Mouse (Mus musculus) neural tube, embryonic 10.5 days (tissue): ENCODE results near the gene Hyal3.

Experiments used
- DNase-seq: peaks from one replicate; pipeline ENCODE4 v3.0.0-alpha.2; 2017; ENCODE audit warnings: low spot score; ENCODE audit errors: extremely low spot score

Gene Hyal3

GRCm38 (mm10) chr9:107580501-107581317 is at the start of gene Hyal3:
Gene Hyal3 (plus strand): TSS chr9:107580818.
- DNase-seq: peak; percentile 77

DNA sequence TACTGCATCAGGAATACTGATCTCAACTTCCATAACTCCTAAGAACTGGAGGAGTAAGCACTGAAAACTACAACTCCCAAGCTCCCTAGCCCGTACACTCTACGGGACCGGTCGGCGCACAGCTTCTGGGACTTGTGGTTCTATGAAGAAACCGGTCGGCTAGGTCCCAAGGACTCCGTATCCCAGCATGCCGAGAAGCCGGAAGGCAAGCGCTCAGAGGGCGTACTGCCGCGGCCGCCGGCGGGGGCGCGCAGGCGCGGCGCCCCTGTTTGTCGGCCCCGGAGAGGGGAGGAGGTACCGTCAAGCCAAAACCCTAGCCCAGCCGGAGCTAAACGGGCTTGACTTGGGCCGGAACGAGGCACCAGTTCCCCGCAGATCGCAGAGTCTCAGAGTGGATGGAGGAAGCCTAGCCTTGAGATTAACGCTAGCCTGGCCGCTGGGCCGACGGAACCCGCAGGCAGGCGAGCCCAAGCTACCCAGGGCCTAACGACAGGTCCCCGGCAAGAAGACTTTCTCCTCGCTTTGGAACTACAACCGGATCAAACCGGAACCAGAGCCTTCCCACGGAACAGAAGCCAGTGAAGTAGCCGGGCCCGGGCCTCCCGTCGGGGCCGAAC is 46.7 kb upstream of the Hyal3 start, which contains the start of gene Tmem115:
TSS of gene Tmem115 (plus strand) at position 155 of the 617 bp plus-strand sequence.
- DNase-seq: peak; percentile 88

DNA sequence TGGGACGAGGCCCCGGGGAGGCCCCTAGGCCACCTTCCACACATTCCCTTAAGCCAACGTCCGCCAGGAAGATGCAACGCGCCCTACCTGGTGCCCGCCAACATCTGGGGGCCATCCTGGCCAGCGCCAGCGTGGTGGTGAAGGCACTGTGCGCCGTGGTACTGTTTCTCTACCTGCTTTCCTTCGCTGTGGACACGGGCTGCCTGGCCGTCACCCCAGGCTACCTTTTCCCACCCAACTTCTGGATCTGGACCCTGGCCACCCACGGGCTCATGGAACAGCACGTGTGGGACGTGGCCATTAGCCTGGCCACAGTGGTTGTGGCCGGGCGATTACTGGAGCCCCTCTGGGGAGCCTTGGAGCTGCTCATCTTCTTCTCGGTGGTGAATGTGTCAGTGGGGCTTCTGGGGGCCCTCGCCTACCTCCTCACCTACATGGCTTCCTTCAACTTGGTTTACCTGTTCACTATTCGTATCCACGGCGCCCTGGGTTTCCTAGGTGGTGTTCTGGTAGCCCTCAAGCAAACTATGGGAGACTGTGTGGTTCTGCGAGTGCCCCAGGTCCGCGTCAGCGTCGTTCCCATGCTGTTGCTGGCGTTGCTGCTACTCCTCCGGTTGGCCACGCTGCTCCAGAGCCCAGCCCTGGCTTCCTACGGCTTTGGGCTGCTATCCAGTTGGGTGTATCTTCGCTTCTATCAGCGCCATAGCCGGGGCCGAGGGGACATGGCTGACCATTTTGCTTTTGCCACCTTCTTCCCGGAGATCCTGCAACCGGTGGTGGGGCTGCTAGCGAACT is 46.0 kb upstream of the Hyal3 start:
- peak; percentile 48 for DNase-seq

DNA sequence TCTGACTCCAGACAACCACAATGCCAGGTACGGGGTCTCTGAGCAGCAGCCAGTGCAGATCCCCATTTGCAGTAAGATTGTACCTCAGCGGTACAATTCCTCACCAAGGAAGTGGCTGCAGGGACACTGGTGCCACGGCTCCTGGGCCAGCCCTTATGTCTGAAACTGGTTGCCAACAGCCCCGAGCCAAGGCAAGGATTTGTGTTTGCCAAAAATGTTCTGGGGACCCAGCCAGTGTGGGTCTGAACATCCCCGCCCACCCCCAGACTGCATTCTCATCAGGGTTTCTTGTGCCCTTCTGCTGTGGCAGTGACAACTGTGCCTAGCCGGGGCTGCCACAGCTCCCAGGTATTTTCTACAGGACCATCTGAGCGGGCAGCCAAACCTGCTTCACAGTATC is 42.4 kb upstream of the Hyal3 start:
- DNase-seq: no peak

DNA sequence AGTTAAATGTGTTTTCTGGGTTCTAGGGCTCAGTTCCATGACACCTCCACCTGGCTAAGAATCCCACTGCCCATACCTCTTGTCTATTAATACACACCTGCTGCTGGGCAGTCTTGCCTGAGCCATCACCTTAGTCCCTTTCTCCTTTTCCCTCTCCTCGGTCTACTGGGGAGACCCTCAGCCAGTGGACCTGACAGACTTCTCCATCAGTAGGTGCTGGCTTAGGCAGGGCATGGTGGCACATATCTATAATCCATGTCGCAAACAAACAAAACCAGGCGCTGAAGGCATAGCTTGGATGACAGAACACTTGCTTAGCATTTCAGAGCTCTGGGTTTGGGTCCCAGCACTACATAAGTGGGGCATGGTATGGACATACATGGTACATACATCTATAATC is 41.9 kb upstream of the Hyal3 start:
- no peak for DNase-seq

DNA sequence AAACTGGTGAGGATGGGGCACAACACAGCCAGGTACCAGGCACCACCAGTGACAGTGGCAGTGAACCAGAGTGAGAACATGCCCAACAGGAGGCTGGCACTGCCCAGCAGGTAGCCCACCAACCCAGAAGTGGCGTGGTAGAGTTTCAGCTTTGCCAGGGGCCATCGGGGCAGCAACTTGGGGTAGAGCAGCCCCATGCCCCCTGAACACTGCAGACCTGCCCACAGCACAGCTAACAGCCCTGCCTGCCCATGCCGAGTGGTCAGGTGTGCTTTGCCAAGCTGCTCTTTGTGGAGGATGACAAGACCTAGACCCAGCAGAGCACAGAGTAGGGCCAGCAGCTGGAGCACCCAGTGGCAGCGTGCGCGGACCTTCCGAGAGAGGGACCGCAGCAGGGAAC is 40.7 kb upstream of the Hyal3 start:
- no peak for DNase-seq

DNA sequence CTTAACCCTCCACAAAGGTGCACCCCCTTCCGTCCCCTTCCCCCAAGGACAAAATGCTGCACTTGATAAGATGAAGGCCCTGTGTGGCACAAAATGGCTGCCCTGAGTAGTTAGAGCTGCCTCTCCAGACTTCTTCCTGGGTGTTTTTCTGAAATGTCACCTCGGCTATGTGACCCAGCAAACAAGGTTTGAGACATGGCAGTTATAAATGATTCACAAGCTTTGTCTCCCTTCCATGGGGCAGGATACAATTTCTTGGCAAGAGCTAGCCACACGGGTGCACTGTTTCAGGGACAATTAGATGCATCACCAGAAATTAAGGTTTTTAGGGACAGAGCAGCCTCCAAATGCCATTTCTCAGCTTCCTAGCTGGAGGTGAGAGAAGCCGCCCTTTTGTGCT is 40.2 kb upstream of the Hyal3 start:
- no peak for DNase-seq

DNA sequence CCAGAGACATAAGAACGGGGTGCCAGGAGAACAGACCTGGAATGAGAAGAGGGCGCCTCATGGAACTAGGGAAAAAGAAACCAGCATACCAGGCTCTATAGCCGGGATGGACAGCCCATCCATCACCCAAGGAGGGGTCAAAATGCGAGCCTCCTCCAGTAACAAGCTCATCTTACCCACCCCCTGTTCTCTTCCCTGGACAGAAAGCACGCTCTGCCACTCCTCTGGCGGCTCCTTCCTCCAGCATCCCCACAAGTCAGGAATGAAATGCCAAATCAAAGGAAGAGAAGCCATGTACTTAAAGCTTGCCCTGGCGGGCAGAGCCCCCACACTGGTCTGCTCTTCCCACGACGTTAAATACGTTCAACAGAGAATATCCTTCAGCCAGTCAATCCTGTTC is 39.6 kb upstream of the Hyal3 start:
- no peak for DNase-seq

DNA sequence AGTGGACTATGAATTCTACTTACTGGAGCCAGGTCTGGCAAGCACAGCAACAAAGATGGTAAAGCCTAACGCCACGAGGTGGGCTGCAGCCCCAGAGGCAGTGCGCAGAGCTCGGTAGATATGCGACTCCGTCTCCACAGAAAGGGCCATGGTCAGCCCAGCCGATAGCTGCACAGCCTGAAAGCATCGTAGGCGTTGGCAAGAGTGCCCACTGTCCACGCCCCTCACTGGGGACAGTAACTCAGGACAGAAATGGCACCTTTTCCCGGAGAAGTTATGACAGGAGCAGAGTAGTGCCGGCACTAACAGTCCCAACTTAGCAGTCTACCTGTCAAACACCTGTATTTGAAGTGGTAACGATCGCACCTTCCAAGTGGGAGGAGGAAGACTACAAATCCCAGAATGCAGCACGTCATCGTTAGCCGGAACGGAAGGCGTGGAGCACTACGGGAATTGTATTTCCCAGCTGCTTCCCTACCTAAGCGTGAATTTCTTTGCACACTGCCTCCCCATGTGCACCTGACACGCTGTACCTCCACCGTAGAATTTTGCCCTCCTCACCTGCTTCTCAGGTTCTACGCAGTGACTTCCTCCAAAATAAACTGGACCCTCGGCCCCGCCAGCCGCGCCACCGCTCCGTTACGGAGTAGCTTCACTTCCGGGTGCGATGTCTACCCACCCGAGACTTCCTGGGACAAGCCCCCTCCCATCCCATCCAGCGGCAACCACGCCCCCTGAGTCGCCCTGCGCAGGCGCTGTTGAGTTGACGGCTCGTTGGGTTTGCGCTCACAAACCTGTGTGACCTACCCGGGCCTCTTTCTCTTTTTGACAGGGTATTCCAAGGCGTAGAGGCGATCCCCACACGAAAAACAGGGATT is 38.9 kb upstream of the Hyal3 start, which contains the start of the genes Cyb561d2 and Nprl2:
TSS of gene Cyb561d2 (minus strand) at position 720 of the 878 bp plus-strand sequence.
TSS of gene Nprl2 (plus strand) at position 753 of the 878 bp plus-strand sequence.
- peak; percentile 95 for DNase-seq

DNA sequence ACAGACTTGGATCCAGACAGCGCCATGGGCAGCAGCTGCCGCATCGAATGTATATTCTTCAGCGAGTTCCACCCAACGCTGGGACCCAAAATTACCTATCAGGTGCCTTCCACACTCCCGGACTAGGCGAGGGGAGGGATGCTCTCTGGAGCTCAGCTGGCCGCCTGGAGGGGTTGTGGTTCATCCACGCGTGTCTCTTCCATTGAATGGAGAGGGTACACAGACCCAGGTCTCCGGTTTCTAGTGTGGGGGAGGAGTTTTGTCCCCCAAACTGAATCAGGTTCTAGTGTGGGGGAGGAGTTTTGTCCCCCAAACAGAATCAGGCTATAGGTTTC is 38.3 kb upstream of the Hyal3 start:
- DNase-seq: no peak

- DNase-seq: no peak
These were observed 37.9 kb upstream of the Hyal3 start for GRCm38 (mm10) chr9:107542721-107543120.

GRCm38 (mm10) chr9:107543299-107543698 is 37.3 kb upstream of the Hyal3 start:
- DNase-seq: no peak

DNA sequence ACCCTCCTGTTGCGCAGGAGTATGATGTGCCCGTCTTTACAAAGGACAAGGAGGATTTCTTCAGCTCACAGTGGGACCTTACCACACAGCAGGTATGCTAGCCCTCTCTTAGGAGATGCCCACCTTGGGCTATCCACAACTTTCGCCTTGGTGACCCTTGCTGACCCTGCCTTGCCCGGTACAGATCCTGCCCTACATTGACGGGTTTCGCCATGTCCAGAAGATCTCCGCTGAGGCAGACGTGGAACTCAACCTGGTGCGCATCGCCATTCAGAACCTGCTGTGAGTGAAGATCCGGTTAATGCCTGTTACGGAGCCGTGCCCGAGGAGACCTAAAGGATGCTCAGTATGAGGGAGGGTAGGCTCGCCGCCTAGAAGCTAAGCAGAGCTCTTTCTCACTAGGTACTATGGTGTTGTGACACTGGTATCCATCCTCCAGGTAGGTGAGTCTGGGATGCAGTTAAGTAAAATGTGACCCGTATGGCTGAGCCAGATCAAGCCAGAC is 36.4 kb upstream of the Hyal3 start:
- no peak for DNase-seq

DNA sequence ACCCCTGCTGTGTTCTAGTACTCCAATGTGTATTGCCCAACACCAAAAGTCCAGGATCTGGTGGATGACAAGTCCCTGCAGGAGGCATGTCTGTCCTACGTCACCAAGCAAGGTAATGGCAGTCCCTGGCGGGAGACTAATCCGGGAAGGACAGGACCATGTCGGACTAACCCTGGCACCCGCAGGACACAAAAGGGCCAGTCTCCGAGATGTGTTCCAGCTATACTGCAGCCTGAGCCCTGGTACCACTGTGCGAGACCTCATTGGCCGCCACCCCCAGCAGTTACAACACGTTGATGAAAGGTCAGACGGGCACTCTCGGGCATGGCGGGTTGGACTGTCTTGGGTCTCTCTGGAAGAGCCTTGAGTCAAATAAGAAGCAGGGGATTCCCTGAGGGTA is 35.9 kb upstream of the Hyal3 start:
- DNase-seq: no peak

GRCm38 (mm10) chr9:107545199-107545598 is 35.4 kb upstream of the Hyal3 start:
- DNase-seq: no peak

DNA sequence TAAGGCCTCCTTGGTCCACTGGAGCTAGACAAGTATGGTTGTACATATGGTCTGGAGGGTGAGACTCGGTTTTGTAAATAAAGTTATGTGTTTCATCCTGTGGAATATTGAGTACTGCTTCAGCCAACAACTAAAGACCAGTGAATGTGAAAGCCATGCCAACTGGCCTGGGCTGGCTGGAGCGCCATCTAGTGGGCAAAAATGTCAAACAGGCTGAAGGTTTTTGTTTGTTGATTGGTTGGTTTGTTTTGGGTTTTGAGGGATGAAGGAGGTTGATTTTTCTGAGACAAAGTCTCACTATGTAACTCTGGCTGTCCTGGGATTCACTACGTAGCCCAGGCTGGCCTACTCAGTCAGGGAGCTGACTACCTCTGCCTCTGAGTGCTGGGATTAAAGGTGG is 35.0 kb upstream of the Hyal3 start:
- DNase-seq: peak; percentile 82

GRCm38 (mm10) chr9:107547026-107547425 is 33.6 kb upstream of the Hyal3 start, which contains the start of gene Zmynd10:
Gene Zmynd10 (plus strand): TSS chr9:107547298.
- DNase-seq: peak; percentile 86

- DNase-seq: no peak
These were observed 32.7 kb upstream of the Hyal3 start for GRCm38 (mm10) chr9:107547957-107548356.

- no peak for DNase-seq
These were observed 31.8 kb upstream of the Hyal3 start for GRCm38 (mm10) chr9:107548820-107549219.

- DNase-seq: no peak
These were observed 31.1 kb upstream of the Hyal3 start for GRCm38 (mm10) chr9:107549297-107550074.
